Mouse (Mus musculus): ENCODE measurements at regions not wholly inside any gene's neighbourhood (a gene's known extent, or its start where the extent isn't known, plus 50 kb on each side); places are given as distances from the start of the nearest gene placed in this dataset.

DNA sequence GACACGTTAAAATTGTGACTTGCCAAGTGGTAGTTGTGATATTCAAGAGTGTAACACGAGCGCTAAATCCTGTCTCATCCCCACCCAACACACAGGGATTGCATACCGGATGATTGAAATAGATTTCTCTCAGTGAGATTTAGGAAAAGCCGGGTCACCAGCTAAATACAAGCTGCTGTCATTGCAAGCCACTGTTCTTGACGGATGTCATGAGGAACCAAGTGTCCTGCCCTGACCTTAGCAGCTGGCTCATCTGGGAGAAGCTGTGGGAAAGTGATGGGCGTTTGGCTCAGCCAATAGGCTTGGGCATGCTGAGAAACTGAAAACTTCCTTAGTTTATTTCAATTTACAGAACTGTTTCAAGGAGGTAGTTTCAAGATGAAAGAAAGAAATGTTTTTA is 164.4 kb upstream of the Jmjd1c start:
- no peak for DNase-seq (ENCODE audit: low read depth, low spot score)

GRCm38 (mm10) chr10:66932544-66932943 is 163.4 kb upstream of the Jmjd1c start:
- no peak for DNase-seq (ENCODE audit: low read depth, low spot score)

DNA sequence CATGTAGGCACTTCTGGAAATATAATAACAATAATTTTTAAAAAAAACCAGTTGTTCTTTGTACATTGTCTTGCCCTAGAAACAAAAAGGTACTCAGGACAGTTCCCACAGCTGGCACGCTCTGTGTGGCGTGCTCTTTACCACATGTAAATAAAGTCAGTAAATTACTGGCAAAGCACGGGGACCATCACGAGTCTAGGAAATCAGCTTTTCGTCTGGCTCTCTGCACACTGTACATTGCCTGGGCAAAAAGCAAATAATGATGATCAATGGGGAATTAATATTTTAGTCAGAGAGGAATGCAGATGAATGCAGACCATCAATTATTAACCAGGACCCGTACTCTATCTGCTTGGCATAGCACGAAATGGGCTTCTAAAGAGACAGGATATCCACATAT is 162.2 kb upstream of the Jmjd1c start:
- DNase-seq (ENCODE audit: low read depth, low spot score) = no peak

- no peak for DNase-seq (ENCODE audit: low read depth, low spot score)
These were observed 160.2 kb upstream of the Jmjd1c start for GRCm38 (mm10) chr10:66935731-66936130.

DNA sequence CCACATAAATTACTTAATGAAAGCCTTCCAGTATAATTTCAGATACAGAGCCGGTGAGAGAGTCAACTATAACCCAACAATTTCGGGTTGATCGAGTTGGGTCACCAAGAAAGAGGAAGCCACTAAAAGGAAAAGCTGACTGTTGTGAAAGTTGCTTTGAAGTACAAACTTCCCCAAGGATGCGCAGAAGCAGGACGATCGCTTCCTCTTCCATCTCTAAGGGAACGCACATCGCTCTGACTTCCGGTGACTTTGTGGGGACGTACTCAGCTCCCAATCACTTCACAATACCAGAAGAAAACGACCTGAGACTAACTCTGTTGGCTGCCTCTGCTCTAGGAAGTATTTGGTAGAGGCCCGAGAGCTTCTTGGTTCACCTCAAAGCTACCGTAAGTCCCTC is 158.8 kb upstream of the Jmjd1c start:
- no peak for DNase-seq (ENCODE audit: low read depth, low spot score)

GRCm38 (mm10) chr10:66940368-66940767 is 155.6 kb upstream of the Jmjd1c start:
- no peak for DNase-seq (ENCODE audit: low read depth, low spot score)

DNA sequence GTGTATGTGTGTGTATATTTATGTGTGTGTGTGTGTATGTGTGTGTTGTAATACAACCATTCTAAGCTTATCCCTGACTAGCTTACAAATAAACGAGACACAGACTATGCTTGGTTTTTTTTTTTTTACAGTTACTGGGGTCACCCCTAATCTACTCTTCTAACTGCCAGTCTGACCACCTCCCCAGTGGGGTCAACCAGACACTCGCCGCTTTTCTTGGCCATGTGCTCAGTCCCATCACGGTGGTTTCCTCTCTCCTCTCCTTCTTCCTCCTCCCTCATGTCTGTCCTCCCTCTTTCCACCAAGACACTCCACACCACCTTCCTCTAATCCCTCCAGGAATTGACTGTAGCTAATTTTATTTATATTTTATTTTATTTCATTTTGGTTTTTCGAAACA is 155.0 kb upstream of the Jmjd1c start:
- no peak for DNase-seq (ENCODE audit: low read depth, low spot score)

- DNase-seq (ENCODE audit: low read depth, low spot score) = no peak
These were observed 154.0 kb upstream of the Jmjd1c start for GRCm38 (mm10) chr10:66941974-66942373.

- no peak for DNase-seq (ENCODE audit: low read depth, low spot score)
These were observed 152.1 kb upstream of the Jmjd1c start for GRCm38 (mm10) chr10:66943875-66944274.

GRCm38 (mm10) chr10:66946161-66946560 is 149.8 kb upstream of the Jmjd1c start:
- no peak for DNase-seq (ENCODE audit: low read depth, low spot score)

GRCm38 (mm10) chr10:66948329-66948728 is 147.6 kb upstream of the Jmjd1c start:
- DNase-seq (ENCODE audit: low read depth, low spot score) = no peak

DNA sequence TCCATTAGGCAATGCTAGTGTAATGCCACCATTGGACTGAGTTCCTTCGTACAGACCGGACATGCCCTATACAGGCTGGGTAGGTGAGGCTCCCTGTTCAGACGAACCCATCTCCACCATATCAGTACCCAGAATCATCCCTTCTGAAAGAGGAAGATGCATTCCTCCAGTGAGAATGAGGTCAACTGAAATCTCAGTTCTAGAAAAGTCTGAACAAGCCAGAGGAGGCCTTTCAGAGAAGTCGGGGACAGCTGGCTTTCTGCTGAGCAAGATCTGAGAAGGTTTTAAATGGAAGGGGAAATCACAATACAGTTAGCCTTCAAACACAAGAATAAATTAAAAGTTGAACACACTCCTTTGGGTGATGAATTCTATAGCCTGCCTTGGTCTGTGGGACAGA is 145.5 kb upstream of the Jmjd1c start:
- DNase-seq (ENCODE audit: low read depth, low spot score) = no peak

DNA sequence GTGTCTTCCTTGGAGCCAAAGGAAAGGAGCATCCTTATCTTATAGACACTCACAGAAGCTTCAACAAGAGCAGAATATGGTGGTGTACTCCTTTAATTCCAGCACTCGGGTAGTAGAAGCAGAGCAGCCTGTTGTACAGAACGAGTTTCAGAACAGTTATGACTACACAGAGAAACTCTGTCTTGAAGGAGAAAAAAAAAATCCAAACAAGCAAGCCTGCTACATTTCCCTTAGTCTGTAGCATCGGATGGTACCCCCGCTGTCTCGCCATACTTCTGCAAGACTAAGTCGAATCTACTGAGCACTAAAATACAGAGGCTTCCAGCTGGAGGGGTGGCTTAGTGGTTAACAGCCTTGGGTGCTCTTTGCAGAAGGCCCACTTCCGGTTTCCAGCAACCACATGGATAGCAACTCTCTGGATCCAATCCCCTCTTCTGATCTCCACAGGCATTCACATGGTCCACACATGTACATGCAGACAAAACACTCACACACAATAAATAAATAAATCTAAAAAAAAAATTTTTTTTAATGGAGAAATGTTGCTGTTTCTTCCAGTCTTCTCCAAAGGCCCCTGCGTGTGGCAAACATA is 144.6 kb upstream of the Jmjd1c start:
- DNase-seq (ENCODE audit: low read depth, low spot score) = no peak

DNA sequence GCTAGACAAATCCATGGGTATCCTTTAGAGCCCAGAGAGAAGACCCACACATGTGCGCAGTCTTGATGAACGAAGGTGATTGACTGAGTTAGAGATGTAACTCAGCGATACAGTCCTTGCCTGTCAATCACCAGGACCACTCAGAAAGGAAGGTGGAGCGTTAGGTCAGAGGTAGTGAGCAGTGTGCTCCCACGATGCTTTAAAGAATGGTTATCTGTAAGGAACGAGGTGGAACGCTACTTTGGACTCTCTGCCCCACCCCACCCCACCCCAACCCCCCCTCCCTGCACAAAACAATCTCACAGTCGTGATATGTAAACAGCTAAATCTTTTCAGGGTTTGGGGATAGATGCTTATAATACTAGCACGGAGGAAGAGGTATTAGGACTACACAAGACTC is 144.0 kb upstream of the Jmjd1c start:
- no peak for DNase-seq (ENCODE audit: low read depth, low spot score)

DNA sequence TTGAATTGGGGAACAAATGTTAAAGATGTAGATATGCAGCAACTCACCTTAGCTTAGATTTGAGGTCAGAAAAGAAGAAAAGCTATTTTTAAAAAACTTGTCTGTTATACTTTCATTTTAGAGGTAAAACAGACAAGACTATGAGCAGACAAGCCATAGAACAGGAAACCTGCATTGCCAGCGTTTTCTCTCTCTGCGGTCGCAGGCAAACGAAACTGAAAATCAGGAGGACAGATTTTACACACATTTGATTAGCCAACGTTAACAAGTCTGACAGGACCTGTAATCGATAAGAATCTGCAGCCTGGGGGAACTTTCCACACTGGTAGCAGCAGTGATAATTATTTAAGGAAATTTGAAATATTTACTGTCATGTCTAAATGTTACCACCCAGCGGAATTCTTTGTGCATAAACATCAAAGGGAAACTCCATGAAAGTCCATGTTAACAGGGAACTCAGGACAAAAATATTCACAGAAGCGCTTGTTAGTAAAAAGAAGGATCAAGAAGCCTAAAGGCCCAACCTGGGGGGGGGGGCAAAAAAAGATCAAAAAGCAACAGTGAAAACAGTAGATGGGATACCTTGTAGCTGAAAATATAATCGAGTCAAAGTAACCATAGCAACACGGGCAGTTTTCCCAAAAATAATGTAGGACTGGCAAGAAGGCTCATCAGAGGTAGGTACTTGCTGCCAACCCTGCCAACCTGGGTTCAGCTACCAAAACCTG is 142.5 kb upstream of the Jmjd1c start:
- no peak for DNase-seq (ENCODE audit: low read depth, low spot score)

DNA sequence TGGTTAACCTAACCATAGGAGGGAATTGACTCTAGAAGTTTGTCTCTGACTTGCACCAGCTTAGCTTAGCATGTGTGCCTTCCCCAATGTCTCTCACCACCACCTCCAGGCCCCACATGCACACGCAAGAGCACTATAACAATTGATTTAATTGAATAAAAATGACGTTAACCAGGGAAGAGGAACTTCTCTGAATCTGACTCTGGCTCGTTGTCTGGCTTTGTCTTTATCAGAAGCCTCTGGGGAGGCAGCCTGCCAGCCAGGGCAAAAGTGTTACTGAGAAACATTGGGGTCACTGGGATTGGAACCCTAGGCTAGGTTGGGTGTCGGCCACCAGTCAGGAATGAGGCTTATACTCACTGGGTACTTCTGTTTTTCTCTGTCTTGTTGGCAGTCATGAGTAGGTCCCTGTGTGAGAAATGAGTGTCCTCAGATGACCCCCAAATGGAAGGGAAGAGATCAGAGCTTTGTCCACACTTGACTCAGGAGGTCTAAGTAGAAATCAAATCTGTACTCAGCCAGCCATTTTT is 141.9 kb upstream of the Jmjd1c start:
- no peak for DNase-seq (ENCODE audit: low read depth, low spot score)

GRCm38 (mm10) chr10:66955430-66955829 is 140.5 kb upstream of the Jmjd1c start:
- DNase-seq (ENCODE audit: low read depth, low spot score) = no peak

- no peak for DNase-seq (ENCODE audit: low read depth, low spot score)
These were observed 139.3 kb upstream of the Jmjd1c start for GRCm38 (mm10) chr10:66956619-66957018.

DNA sequence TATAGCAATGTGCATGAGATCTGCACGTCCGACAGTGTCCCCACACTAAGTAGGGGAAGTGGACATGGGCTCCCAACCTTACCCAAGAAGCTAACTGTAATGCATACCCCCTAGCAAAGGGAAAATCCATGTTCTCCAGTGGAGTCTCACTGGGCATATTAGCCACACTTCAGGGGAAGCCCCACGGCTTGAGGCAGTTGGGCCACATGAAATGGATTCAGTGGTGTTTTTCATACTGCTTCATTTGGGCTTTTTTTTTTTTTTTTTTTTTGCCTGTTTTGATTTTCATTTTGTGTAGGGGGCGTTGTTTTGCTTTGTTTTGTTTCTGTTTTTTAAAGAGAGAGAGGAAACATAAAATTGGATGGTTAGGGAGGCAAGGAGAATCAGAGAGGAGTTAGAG is 138.6 kb upstream of the Jmjd1c start:
- no peak for DNase-seq (ENCODE audit: low read depth, low spot score)
